Mouse (Mus musculus): ENCODE results near the gene Coq5. TPM values are rescaled to one million over a fixed set of nuclear protein-coding genes. Genes with fewer than 3 reads are reported as not detected.

The Coq5 gene
- 54.4 and 57.6 TPM in 2 replicates for polyA plus RNA-seq (2014; fragmentation: Nextera tagmentation; extraction: Ambion mirVana)

DNA sequence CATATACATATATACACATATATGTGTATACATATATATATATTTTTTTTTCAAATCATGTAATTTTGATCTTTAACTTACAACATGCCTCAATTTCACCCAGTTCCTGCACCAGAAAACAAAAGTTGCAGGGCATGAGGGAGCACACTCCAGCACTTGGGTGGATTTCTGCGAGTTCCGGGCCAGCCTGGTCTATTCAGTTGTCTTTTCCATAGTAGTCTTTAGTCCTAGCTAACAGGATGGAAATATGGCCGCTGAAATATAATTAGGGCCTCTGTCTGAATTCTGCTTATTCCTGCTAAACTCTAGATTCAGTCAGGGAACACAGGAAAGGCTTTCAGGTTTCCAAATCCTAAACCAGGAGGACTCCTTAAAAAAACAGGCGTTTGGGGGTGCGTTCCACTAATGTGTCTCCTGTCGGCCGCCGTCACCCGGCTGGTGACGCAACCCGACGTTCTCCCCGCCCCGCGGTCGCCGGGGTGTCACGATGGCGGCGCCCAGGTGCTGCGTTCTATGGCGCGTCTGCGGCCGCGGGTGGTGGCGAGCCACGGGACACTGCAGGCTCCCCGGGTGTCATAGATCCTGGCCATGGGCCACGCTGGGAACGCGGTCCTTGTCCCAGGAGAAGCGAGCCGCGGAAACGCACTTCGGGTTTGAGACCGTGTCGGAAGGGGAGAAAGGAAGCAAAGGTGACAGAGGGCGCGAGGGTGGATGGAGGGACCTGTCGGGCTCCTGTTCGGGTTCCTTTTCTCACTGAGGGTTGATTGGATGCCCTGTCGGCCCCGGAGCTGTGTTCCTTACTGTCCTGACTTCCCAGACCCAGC lies at the start of gene Coq5:
Coq5 (plus strand) TSS at position 441 of the 824 bp plus-strand sequence.
- no peaks in the 10 kb centered on the region for H3K9me3 ChIP-seq (ENCODE audit: control insufficient read depth, low read length)
- H3K4me2 ChIP-seq (ENCODE audit: low read length): peak within 1 kb of the TSS; percentile 50
- 4% methylated on average over 45 of the region's 45 CpGs for WGBS
- H3K4me3 ChIP-seq (ENCODE audit: low read depth, low read length): peak within 1 kb of the TSS; percentile 97
- H3K9ac ChIP-seq (ENCODE audit: low read length): peak within 1 kb of the TSS; percentile 83
- H3K4me1 ChIP-seq (replicated peaks; ENCODE audit: control insufficient read depth, insufficient read depth, low read length): no peaks in the 10 kb centered on the region
- no peaks in the 10 kb centered on the region for H3K27me3 ChIP-seq (replicated peaks; ENCODE audit: control insufficient read depth, insufficient read depth, low read length)
- H3K36me3 ChIP-seq (ENCODE audit: control insufficient read depth, insufficient read depth, low read length): peaks cover 14% of the 10 kb centered on the region
- peak; percentile 74 for ATAC-seq (replicated peaks; ENCODE audit: low FRiP score, low TSS enrichment, low read depth)
- DNase-seq (ENCODE audit: low spot score): peak; percentile 91
- peak within 1 kb of the TSS; percentile 38; the same call in 1 of the 2 replicates for H3K27ac ChIP-seq (ENCODE audit: low read depth)

DNA sequence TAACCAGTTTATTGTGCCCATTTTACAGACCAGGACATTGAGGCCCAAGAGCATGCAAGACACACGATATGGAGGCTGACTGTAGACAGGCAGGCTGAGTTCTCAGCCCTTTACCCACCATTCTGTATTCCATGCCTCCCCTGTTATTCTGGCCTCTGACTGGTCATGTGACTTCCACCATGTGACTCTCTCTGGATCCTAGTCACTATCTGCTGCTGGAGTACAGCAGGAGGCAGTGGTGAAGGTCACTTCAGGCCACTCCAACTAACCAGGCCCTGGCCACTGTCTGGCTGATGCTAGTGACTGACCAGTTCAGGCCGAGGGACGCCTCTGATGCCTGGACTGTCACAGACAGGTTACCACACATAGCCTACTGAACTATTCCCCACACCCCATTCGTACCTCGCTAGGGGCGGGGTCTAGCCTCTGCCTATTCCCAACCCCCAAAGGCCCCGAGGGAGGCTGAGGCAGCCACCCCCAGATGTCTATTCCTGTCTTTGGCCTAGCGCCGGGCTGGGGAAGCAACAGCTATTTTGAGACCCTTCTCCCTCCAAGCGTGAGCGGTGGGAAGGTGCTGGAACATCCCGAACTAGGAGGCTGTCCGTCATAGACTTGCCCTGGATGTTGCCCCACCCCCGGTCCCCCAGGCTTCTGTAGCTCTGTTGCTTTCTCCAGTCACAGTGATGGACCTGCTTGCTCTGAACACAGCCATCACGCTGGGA lies 48.5 kb upstream of the Coq5 start:
- WGBS: 51% methylated on average over 15 of the region's 15 CpGs
- Histone ChIP-seq H3K4me2 (ENCODE audit: low read length) (no peak overlapping the region; the same call in 1 of the 2 replicates), H3K36me3 (ENCODE audit: control insufficient read depth, insufficient read depth, low read length) (no peaks in the 10 kb centered on the region), H3K27me3 (replicated peaks; ENCODE audit: control insufficient read depth, insufficient read depth, low read length) (peaks cover 15% of the 10 kb centered on the region), H3K4me1 (replicated peaks; ENCODE audit: control insufficient read depth, insufficient read depth, low read length) (no peaks in the 10 kb centered on the region; the same call in 1 of the 2 replicates), H3K9ac (ENCODE audit: low read length) (no peak overlapping the region), H3K27ac (ENCODE audit: low read depth) (no peak overlapping the region), H3K4me3 (ENCODE audit: low read depth, low read length) (no peak overlapping the region), H3K9me3 (ENCODE audit: control insufficient read depth, low read length) (no peaks in the 10 kb centered on the region)
- DNase-seq (ENCODE audit: low spot score): no peak
- no peak for ATAC-seq (replicated peaks; ENCODE audit: low FRiP score, low TSS enrichment, low read depth)

DNA sequence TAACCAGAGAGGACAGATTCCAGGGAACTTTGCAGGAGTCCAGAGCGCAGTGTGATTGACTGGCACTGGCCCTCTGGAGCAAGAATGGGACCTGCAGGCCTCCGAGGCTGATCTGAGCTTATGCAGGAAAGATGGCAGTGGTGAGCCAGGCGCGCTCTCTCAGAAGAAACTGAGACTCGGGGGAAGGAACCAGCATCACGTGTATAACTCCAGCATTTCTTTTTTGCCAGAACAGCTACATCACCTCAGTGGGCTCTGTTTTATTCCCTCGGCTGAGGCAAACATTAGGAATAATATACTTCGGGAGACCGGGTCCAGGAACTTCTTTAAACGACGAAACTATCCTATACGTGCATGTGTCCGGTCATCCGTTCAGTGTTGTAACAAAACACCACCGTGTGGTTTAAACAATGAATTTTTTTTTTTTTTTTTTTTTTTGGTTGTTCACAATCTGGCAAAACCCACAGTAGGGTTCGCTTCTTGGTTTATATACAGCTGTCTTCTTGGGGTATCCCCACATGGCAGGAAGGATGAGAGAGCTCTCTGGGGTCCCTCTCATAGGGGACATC lies 47.8 kb upstream of the Coq5 start:
- Histone ChIP-seq H3K4me3 (ENCODE audit: low read depth, low read length) (no peak overlapping the region), H3K27me3 (replicated peaks; ENCODE audit: control insufficient read depth, insufficient read depth, low read length) (peaks cover 15% of the 10 kb centered on the region), H3K27ac (ENCODE audit: low read depth) (no peak overlapping the region), H3K36me3 (ENCODE audit: control insufficient read depth, insufficient read depth, low read length) (no peaks in the 10 kb centered on the region), H3K9me3 (ENCODE audit: control insufficient read depth, low read length) (no peaks in the 10 kb centered on the region), H3K4me2 (ENCODE audit: low read length) (peak overlapping the region; percentile 18; the same call in 1 of the 2 replicates), H3K4me1 (replicated peaks; ENCODE audit: control insufficient read depth, insufficient read depth, low read length) (no peaks in the 10 kb centered on the region; the same call in 1 of the 2 replicates), H3K9ac (ENCODE audit: low read length) (no peak overlapping the region)
- ATAC-seq (replicated peaks; ENCODE audit: low FRiP score, low TSS enrichment, low read depth) (no peak), DNase-seq (ENCODE audit: low spot score) (no peak)
- WGBS: 32% methylated on average over 16 of the region's 16 CpGs

DNA sequence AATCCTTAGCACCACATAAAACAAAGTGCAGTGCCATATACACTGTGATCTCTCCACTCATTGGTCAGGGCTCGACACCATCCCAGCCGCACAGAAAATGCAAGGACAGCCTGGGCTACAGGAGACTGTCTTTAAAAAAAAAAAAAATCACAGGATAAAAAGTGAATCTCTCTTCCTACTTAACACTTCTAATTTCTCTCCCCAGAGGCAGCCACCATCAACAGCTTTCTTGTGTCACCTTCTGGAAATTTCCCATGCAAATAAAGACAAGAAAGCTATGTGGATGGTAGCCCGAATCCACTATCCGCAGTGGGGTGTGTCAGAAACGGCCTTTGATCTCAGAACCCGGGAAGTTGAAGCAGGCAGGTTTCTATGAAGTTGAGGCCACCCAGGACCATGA lies 47.0 kb upstream of the Coq5 start:
- Histone ChIP-seq H3K4me2 (ENCODE audit: low read length) (no peak overlapping the region), H3K9ac (ENCODE audit: low read length) (no peak overlapping the region), H3K36me3 (ENCODE audit: control insufficient read depth, insufficient read depth, low read length) (no peaks in the 10 kb centered on the region), H3K27ac (ENCODE audit: low read depth) (no peak overlapping the region), H3K27me3 (replicated peaks; ENCODE audit: control insufficient read depth, insufficient read depth, low read length) (peaks cover 15% of the 10 kb centered on the region), H3K9me3 (ENCODE audit: control insufficient read depth, low read length) (no peaks in the 10 kb centered on the region), H3K4me1 (replicated peaks; ENCODE audit: control insufficient read depth, insufficient read depth, low read length) (no peaks in the 10 kb centered on the region; the same call in 1 of the 2 replicates), H3K4me3 (ENCODE audit: low read depth, low read length) (no peak overlapping the region)
- DNase-seq (ENCODE audit: low spot score) (no peak), ATAC-seq (replicated peaks; ENCODE audit: low FRiP score, low TSS enrichment, low read depth) (no peak)
- 52% methylated on average over 6 of the region's 6 CpGs for WGBS

DNA sequence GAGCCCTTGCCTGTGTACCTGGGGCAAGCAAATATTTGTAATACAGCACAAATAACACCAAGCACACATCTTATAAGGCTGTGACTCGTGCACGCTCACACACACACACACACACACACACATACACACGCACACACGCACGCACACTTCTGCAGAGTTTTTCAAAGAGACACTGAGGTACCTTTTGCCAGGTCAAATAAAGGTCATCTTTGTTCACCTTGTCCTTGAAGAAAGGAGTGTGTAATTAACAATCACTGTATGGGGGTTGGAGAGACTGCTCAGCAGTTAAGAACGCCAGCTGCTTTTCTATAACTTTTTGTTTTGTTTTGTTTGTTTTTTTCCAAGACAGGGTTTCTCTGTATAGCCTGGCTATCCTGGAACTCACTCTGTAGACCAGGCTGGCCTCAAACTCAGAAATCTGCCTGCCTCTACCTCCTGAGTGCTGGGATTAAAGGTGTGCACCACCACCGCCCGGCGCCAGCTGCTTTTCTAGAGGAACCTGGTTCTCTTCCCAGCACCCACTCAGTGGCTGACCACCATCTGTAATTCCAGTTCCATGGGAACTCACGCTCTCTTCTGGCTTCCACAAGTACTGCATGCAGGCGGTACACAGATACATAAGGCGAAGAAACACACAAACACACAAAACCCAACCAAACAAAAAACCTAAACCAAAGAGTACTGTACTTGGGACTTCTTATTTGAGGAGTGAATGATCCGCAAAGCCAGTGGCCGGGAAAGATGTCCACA lies 46.3 kb upstream of the Coq5 start:
- Histone ChIP-seq H3K9ac (ENCODE audit: low read length) (no peak overlapping the region), H3K9me3 (ENCODE audit: control insufficient read depth, low read length) (no peaks in the 10 kb centered on the region), H3K27ac (ENCODE audit: low read depth) (no peak overlapping the region), H3K4me2 (ENCODE audit: low read length) (no peak overlapping the region), H3K27me3 (replicated peaks; ENCODE audit: control insufficient read depth, insufficient read depth, low read length) (peaks cover 15% of the 10 kb centered on the region), H3K4me1 (replicated peaks; ENCODE audit: control insufficient read depth, insufficient read depth, low read length) (no peaks in the 10 kb centered on the region; the same call in 1 of the 2 replicates), H3K36me3 (ENCODE audit: control insufficient read depth, insufficient read depth, low read length) (no peaks in the 10 kb centered on the region), H3K4me3 (ENCODE audit: low read depth, low read length) (no peak overlapping the region)
- WGBS: 90% methylated on average over 14 of the region's 14 CpGs
- DNase-seq (ENCODE audit: low spot score): no peak
- no peak for ATAC-seq (replicated peaks; ENCODE audit: low FRiP score, low TSS enrichment, low read depth)

DNA sequence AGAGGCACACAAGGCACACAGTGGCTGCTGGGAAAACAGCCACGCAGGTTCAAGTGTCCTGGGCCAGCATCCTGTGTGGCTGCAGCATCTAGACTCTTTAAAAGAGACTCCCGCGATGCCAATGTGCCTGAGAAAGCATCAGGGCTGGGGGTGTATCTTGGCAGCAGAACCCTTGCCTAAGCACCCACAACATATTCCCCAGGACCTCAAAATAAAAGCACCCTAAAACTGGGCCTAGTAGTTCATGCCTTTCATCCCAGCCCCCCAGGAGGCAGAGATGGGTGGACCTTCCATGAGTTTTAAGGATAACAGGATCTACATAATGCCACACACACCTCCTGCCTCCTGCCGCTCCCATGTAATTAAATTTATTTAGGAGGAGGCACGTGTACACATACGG lies 44.9 kb upstream of the Coq5 start:
- ATAC-seq (replicated peaks; ENCODE audit: low FRiP score, low TSS enrichment, low read depth) (no peak), DNase-seq (ENCODE audit: low spot score) (no peak)
- 71% methylated on average over 6 of the region's 6 CpGs for WGBS
- Histone ChIP-seq H3K4me3 (ENCODE audit: low read depth, low read length) (no peak overlapping the region), H3K9me3 (ENCODE audit: control insufficient read depth, low read length) (no peaks in the 10 kb centered on the region), H3K27ac (ENCODE audit: low read depth) (no peak overlapping the region), H3K9ac (ENCODE audit: low read length) (no peak overlapping the region), H3K27me3 (replicated peaks; ENCODE audit: control insufficient read depth, insufficient read depth, low read length) (peaks cover 15% of the 10 kb centered on the region), H3K4me2 (ENCODE audit: low read length) (no peak overlapping the region), H3K4me1 (replicated peaks; ENCODE audit: control insufficient read depth, insufficient read depth, low read length) (peaks cover 9% of the 10 kb centered on the region), H3K36me3 (ENCODE audit: control insufficient read depth, insufficient read depth, low read length) (no peaks in the 10 kb centered on the region)

DNA sequence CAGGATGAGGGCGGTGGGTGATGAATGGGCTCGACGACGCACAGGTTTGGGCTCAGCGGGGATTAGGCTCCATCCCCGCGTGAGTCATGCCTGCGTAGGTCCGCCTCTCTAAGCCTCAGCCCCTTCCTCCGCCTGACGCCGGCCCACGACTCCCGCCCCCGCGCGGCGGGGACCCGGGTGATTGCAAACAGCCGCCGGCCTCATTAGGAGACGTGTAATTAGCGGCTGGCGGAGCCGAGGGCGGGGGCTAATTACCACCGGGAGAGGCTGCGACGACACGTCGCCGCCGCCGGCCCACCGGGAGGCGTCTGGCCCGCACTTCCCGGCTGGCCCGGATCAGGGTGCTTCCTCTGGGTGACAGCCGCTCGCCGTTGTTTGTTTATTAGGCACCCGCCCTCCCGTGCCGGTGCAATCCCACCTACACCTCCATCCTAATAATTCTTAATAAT lies 44.1 kb upstream of the Coq5 start:
- ATAC-seq (replicated peaks; ENCODE audit: low FRiP score, low TSS enrichment, low read depth): peak; percentile 43
- WGBS: under 1% methylated on average over 44 of the region's 45 CpGs
- Histone ChIP-seq H3K4me1 (replicated peaks; ENCODE audit: control insufficient read depth, insufficient read depth, low read length) (peaks cover 9% of the 10 kb centered on the region), H3K9me3 (ENCODE audit: control insufficient read depth, low read length) (no peaks in the 10 kb centered on the region), H3K36me3 (ENCODE audit: control insufficient read depth, insufficient read depth, low read length) (peaks cover 7% of the 10 kb centered on the region), H3K27me3 (replicated peaks; ENCODE audit: control insufficient read depth, insufficient read depth, low read length) (peaks cover 15% of the 10 kb centered on the region), H3K9ac (ENCODE audit: low read length) (peak overlapping the region; percentile 34), H3K27ac (ENCODE audit: low read depth) (no peak overlapping the region), H3K4me3 (ENCODE audit: low read depth, low read length) (peak overlapping the region; percentile 56), H3K4me2 (ENCODE audit: low read length) (peak overlapping the region; percentile 70)
- DNase-seq (ENCODE audit: low spot score): no peak

DNA sequence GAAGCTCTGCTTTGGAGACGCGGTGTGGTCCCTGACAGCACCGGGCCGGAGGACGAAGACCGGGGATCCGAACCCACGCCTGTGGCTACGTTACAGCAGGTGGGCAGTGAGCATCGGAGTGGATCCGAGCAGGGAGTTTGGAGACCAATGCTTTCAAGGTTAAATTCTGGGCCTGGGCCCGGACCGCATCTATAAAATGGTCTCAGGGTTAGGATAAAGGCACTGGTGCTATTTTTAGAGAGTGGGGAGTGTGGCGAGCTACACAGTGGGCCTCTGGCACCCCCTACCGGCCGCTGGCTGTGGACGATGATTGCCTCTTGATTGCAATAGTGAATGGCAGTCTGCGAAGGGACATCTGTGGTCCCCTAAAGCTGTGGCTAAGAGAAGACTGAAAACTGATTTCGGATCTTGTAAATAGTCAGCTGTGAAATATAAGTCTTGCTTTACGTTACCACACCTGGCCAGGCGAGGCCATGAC lies 43.6 kb upstream of the Coq5 start, which contains the start of gene Pop5:
Pop5 (plus strand) TSS at position 51 of the 478 bp plus-strand sequence.
- Histone ChIP-seq H3K4me1 (replicated peaks; ENCODE audit: control insufficient read depth, insufficient read depth, low read length) (peaks cover 9% of the 10 kb centered on the region), H3K36me3 (ENCODE audit: control insufficient read depth, insufficient read depth, low read length) (peaks cover 12% of the 10 kb centered on the region), H3K4me3 (ENCODE audit: low read depth, low read length) (peak within 1 kb of the TSS; percentile 56), H3K27me3 (replicated peaks; ENCODE audit: control insufficient read depth, insufficient read depth, low read length) (peaks cover 15% of the 10 kb centered on the region), H3K9ac (ENCODE audit: low read length) (peak within 1 kb of the TSS; percentile 34), H3K9me3 (ENCODE audit: control insufficient read depth, low read length) (no peaks in the 10 kb centered on the region), H3K4me2 (ENCODE audit: low read length) (peak within 1 kb of the TSS; percentile 70), H3K27ac (ENCODE audit: low read depth) (no peak within 1 kb of the TSS)
- DNase-seq (ENCODE audit: low spot score): peak; percentile 98
- 3% methylated on average over 21 of the region's 21 CpGs for WGBS
- ATAC-seq (replicated peaks; ENCODE audit: low FRiP score, low TSS enrichment, low read depth): peak; percentile 66

All from intestine, embryonic 14.5 days (tissue).